Mouse (Mus musculus): ENCODE measurements around the gene Clec1a.

Clec1a gene

GRCm38 (mm10) chr6:129403391-129403790 lies 48.4 kb downstream of the Clec1a start:
- DNase-seq: no peak

- DNase-seq: no peak
Observed at GRCm38 (mm10) chr6:129402404-129402803, 49.4 kb downstream of the Clec1a start.

DNA sequence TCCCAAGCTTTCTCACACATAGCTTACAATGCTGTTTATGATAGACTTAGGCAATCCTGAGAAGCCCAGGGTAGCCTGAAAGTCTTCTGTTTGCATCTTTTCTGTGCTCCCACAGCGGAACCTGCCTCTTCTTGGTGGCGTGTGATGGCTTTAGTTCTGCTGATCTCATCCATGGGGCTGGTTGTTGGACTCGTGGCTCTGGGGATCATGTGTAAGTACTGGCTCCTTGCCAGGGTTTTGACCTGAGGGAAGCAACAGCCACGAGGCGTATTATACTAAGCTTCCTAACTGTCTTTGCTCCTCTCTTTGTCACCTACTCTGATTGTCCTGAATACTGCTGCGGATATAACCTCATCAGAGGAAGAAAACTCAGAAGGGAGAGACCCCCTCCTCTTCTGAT lies 51.9 kb downstream of the Clec1a start:
- DNase-seq: peak; percentile 72

DNA sequence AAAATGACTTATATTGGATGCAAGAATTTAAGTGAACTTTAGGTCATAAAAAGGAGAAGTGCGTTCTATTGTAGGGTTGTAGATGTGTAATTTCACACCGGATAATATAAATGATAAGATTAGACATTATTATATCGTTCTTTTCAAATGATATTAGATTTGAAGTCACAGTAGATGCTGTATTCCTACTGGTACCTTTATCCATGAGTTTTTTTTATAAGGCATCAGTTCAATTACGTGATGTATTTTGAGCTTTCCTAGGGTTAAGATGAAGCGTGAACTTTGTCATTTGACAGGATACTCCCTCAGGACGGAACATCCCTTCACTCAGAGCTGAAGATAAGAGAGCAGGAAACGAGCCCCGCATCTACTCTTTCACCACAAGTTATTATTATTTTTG lies 54.8 kb downstream of the Clec1a start, which contains the start of gene Clec1b:
TSS of gene Clec1b (plus strand) at position 301 of the 400 bp plus-strand sequence.
- no peak for DNase-seq

DNA sequence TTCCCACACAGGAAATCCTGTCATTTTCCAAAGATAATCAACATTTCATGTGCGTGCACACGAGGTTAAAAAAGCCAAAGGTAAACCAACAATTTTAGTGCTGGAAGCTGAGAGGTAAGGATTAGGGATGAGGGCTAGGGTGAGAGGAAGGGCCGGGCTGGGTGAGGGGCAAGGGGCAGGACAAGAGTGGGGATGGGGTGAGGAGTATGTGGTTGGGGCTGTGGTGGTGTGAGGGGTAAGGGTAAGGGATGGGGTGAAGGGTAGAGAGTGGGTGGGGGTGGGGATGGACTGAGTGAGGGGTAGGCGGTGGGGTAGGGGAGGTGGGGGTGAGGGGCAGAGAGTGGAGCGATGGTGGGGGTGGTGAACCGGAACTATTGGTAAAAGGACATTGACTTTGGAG lies 58.1 kb downstream of the Clec1a start:
- no peak for DNase-seq

GRCm38 (mm10) chr6:129393087-129393720 lies 58.6 kb downstream of the Clec1a start:
- no peak for DNase-seq

- no peak for DNase-seq
Observed at GRCm38 (mm10) chr6:129385774-129386173, 66.0 kb downstream of the Clec1a start, which contains the start of gene Clec12b. Clec12b (minus strand) TSS chr6:129385874.

DNA sequence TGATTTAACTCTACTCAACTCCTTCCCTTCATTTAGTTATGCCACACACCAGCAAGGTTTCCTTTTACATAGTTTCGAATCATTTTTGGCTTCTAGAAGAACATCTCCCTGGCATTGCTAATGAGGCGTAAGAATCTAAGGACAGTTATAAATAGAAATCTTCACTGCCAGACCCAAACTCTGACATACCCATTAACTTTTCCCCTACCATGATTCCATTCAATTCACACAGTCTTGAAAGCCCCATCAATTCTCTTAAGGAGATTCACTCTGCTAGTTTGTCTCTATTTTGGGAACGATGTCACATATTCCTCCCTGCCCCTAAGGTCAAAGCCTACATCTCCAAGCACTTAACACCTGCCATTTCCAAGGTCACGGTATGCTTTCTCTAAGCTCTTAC lies 66.8 kb downstream of the Clec1a start:
- no peak for DNase-seq

- peak; percentile 46 for DNase-seq
Observed at GRCm38 (mm10) chr6:129383466-129383865, 68.3 kb downstream of the Clec1a start.

DNA sequence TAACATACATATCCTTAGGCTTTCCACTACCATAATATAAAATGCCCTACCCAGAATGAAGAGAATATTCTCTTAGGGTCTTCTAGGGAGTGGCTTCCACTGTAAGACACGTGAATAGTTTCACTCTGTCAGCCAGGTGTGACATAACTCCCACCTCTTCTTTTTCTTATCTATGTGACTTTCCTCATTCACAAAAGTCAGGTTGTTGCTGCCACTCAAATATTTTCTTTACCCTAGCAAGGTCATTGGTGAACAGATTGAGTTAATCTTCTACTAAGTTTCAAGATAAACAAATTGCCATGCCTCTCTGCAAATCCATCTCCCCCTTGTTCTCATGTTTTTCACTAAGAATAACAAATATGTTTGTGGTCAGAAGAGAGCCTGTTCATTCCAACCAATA lies 70.1 kb downstream of the Clec1a start:
- no peak for DNase-seq

DNA sequence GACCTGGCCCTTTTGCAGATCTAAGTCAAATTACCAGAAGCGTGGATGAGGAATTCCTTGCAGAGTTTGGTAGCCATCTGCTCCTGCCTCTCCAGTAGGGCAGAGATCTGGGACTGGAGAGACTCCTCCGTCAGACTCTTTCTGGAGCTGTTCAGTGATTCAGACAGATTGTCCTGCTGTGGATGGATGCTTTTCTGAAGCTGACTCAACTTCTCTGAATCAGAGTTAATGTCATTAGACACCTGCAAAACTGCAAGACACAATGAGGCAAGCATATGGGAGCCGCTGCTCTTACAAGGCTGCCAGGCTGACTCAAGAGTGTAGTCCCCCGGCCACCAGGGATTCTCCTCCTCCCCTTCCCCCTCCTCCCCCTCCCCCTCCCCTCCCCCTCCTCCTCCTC lies 71.3 kb downstream of the Clec1a start:
- DNase-seq: no peak

DNA sequence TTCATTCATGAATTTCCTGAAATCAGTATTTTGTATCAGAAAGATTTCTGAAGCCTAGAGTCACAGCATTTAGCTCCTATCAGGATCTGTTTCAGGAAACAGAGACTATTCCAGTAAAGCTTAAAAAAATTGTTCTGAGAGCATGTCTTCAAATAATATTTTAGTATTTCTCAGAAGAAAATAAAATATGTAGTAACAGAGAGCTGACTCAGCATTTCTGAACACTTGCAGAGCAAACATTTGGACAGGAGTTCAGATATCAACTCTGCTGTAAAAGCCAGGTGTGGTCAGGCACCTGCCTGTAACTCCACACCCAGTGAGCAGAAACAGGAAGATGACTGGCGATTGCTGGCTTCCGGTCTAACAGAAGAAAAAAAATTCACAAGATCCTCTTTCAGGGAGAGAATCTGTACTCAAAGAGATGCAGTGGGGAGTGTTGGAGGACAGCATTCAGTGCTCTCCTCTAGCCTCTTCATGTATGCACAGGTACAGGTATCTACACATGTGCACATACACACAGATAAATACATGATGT lies 76.8 kb downstream of the Clec1a start:
- DNase-seq: no peak

All from kidney, postnatal 10 days (tissue).